Mouse (Mus musculus): ENCODE measurements around the gene Atpaf1.

The Atpaf1 gene

GRCm38 (mm10) chr4:115784769-115785510 is at the start of gene Atpaf1:
Gene Atpaf1, plus strand, starts transcription at chr4:115784812.
- Histone ChIP-seq H3K27me3 (ENCODE audit: control insufficient read depth, insufficient read depth, low read length, poor library complexity, severe bottlenecking) (no peaks in the 10 kb centered on the region), H3K36me3 (ENCODE audit: control insufficient read depth, insufficient read depth, low read length, poor library complexity, severe bottlenecking) (no peaks in the 10 kb centered on the region; the same call in 1 of the 2 replicates)
- DNase-seq (ENCODE audit: low read depth, low spot score): peak; percentile 70

GRCm38 (mm10) chr4:115734867-115735266 is 49.7 kb upstream of the Atpaf1 start:
- no peaks in the 10 kb centered on the region for H3K27me3 ChIP-seq (ENCODE audit: control insufficient read depth, insufficient read depth, low read length, poor library complexity, severe bottlenecking)

GRCm38 (mm10) chr4:115737551-115738041 is 47.0 kb upstream of the Atpaf1 start, which contains the start of gene Efcab14:
Gene Efcab14, plus strand, starts transcription at chr4:115737744.
- DNase-seq (ENCODE audit: low read depth, low spot score): peak; percentile 98
- Histone ChIP-seq H3K27me3 (ENCODE audit: control insufficient read depth, insufficient read depth, low read length, poor library complexity, severe bottlenecking) (no peaks in the 10 kb centered on the region), H3K36me3 (ENCODE audit: control insufficient read depth, insufficient read depth, low read length, poor library complexity, severe bottlenecking) (no peaks in the 10 kb centered on the region; the same call in 1 of the 2 replicates)

More at GRCm38 (mm10) chr4:115734867-115735266, 49.7 kb upstream of the Atpaf1 start:
- no peaks in the 10 kb centered on the region for H3K36me3 ChIP-seq (ENCODE audit: control insufficient read depth, insufficient read depth, low read length, poor library complexity, severe bottlenecking)
- DNase-seq (ENCODE audit: low read depth, low spot score): no peak

- no peak for DNase-seq (ENCODE audit: low read depth, low spot score)
- Histone ChIP-seq H3K36me3 (ENCODE audit: control insufficient read depth, insufficient read depth, low read length, poor library complexity, severe bottlenecking) (peaks cover 3% of the 10 kb centered on the region), H3K27me3 (ENCODE audit: control insufficient read depth, insufficient read depth, low read length, poor library complexity, severe bottlenecking) (no peaks in the 10 kb centered on the region)
Measured at GRCm38 (mm10) chr4:115738481-115738985, 46.1 kb upstream of the Atpaf1 start.

- peaks cover 9% of the 10 kb centered on the region for H3K36me3 ChIP-seq (ENCODE audit: control insufficient read depth, insufficient read depth, low read length, poor library complexity, severe bottlenecking)
- DNase-seq (ENCODE audit: low read depth, low spot score): no peak
Measured at GRCm38 (mm10) chr4:115742658-115743057, 42.0 kb upstream of the Atpaf1 start.

GRCm38 (mm10) chr4:115743096-115743495 is 41.5 kb upstream of the Atpaf1 start:
- no peaks in the 10 kb centered on the region for H3K27me3 ChIP-seq (ENCODE audit: control insufficient read depth, insufficient read depth, low read length, poor library complexity, severe bottlenecking)
- peaks cover 9% of the 10 kb centered on the region for H3K36me3 ChIP-seq (ENCODE audit: control insufficient read depth, insufficient read depth, low read length, poor library complexity, severe bottlenecking)

More at GRCm38 (mm10) chr4:115742658-115743057, 42.0 kb upstream of the Atpaf1 start:
- no peaks in the 10 kb centered on the region for H3K27me3 ChIP-seq (ENCODE audit: control insufficient read depth, insufficient read depth, low read length, poor library complexity, severe bottlenecking)

GRCm38 (mm10) chr4:115748181-115748580 is 36.4 kb upstream of the Atpaf1 start:
- no peaks in the 10 kb centered on the region for H3K27me3 ChIP-seq (ENCODE audit: control insufficient read depth, insufficient read depth, low read length, poor library complexity, severe bottlenecking)
- H3K36me3 ChIP-seq (ENCODE audit: control insufficient read depth, insufficient read depth, low read length, poor library complexity, severe bottlenecking): peaks cover 18% of the 10 kb centered on the region
- DNase-seq (ENCODE audit: low read depth, low spot score): no peak

More at GRCm38 (mm10) chr4:115743096-115743495, 41.5 kb upstream of the Atpaf1 start:
- DNase-seq (ENCODE audit: low read depth, low spot score): no peak

- no peak for DNase-seq (ENCODE audit: low read depth, low spot score)
- H3K27me3 ChIP-seq (ENCODE audit: control insufficient read depth, insufficient read depth, low read length, poor library complexity, severe bottlenecking): no peaks in the 10 kb centered on the region
- peaks cover 17% of the 10 kb centered on the region for H3K36me3 ChIP-seq (ENCODE audit: control insufficient read depth, insufficient read depth, low read length, poor library complexity, severe bottlenecking)
Measured at GRCm38 (mm10) chr4:115749336-115749735, 35.3 kb upstream of the Atpaf1 start.

- Histone ChIP-seq H3K27me3 (ENCODE audit: control insufficient read depth, insufficient read depth, low read length, poor library complexity, severe bottlenecking) (no peaks in the 10 kb centered on the region), H3K36me3 (ENCODE audit: control insufficient read depth, insufficient read depth, low read length, poor library complexity, severe bottlenecking) (peaks cover 7% of the 10 kb centered on the region)
- DNase-seq (ENCODE audit: low read depth, low spot score): no peak
Measured at GRCm38 (mm10) chr4:115754101-115754500, 30.5 kb upstream of the Atpaf1 start.

- Histone ChIP-seq H3K27me3 (ENCODE audit: control insufficient read depth, insufficient read depth, low read length, poor library complexity, severe bottlenecking) (no peaks in the 10 kb centered on the region), H3K36me3 (ENCODE audit: control insufficient read depth, insufficient read depth, low read length, poor library complexity, severe bottlenecking) (peaks cover 4% of the 10 kb centered on the region)
- no peak for DNase-seq (ENCODE audit: low read depth, low spot score)
Measured at GRCm38 (mm10) chr4:115754851-115755250, 29.8 kb upstream of the Atpaf1 start.

- DNase-seq (ENCODE audit: low read depth, low spot score): no peak
- H3K36me3 ChIP-seq (ENCODE audit: control insufficient read depth, insufficient read depth, low read length, poor library complexity, severe bottlenecking): peaks cover 4% of the 10 kb centered on the region; the same call in 1 of the 2 replicates
- no peaks in the 10 kb centered on the region for H3K27me3 ChIP-seq (ENCODE audit: control insufficient read depth, insufficient read depth, low read length, poor library complexity, severe bottlenecking)
Measured at GRCm38 (mm10) chr4:115761206-115761605, 23.4 kb upstream of the Atpaf1 start.

GRCm38 (mm10) chr4:115764581-115764980 is 20.0 kb upstream of the Atpaf1 start:
- DNase-seq (ENCODE audit: low read depth, low spot score): no peak
- Histone ChIP-seq H3K27me3 (ENCODE audit: control insufficient read depth, insufficient read depth, low read length, poor library complexity, severe bottlenecking) (no peaks in the 10 kb centered on the region), H3K36me3 (ENCODE audit: control insufficient read depth, insufficient read depth, low read length, poor library complexity, severe bottlenecking) (peaks cover 6% of the 10 kb centered on the region; the same call in 1 of the 2 replicates)

- H3K27me3 ChIP-seq (ENCODE audit: control insufficient read depth, insufficient read depth, low read length, poor library complexity, severe bottlenecking): no peaks in the 10 kb centered on the region
- peaks cover 7% of the 10 kb centered on the region; the same call in 1 of the 2 replicates for H3K36me3 ChIP-seq (ENCODE audit: control insufficient read depth, insufficient read depth, low read length, poor library complexity, severe bottlenecking)
- no peak for DNase-seq (ENCODE audit: low read depth, low spot score)
Measured at GRCm38 (mm10) chr4:115767647-115768467, 16.8 kb upstream of the Atpaf1 start.

- peaks cover 7% of the 10 kb centered on the region for H3K36me3 ChIP-seq (ENCODE audit: control insufficient read depth, insufficient read depth, low read length, poor library complexity, severe bottlenecking)
- no peak for DNase-seq (ENCODE audit: low read depth, low spot score)
- H3K27me3 ChIP-seq (ENCODE audit: control insufficient read depth, insufficient read depth, low read length, poor library complexity, severe bottlenecking): no peaks in the 10 kb centered on the region
Measured at GRCm38 (mm10) chr4:115775056-115775455, 9.6 kb upstream of the Atpaf1 start.

Data from splenic B cell, adult 2 months (primary cell).